Mouse (Mus musculus) thymus, postnatal 0 days (tissue): ENCODE results near the gene Selenoo. TPM values are rescaled to one million over a fixed set of nuclear protein-coding genes. Genes with fewer than 3 reads are reported as not detected.

Source experiments
- DNase-seq: peaks from one replicate; pipeline ENCODE4 v3.0.0-alpha.2; 2015; ENCODE audit warnings: low spot score
- polyA plus RNA-seq: library from polyadenylated mRNA; unstranded; fragments of >200 nt; fragmentation: Nextera tagmentation; extraction: Ambion mirVana; gene quantifications from 2 replicates; pipeline ENCODE4 v1.2.1, GENCODE M21; 2015

Selenoo gene
- polyA plus RNA-seq, 1 experiment from 2014 or later = 18.1 TPM

GRCm38 (mm10) chr15:89075478-89076147 lies 13.3 kb upstream of the Selenoo start:
- DNase-seq = peak; percentile 90

- peak; percentile 35 for DNase-seq
These were observed 12.6 kb upstream of the Selenoo start for GRCm38 (mm10) chr15:89076156-89076731.

GRCm38 (mm10) chr15:89078208-89078836 lies 10.6 kb upstream of the Selenoo start:
- DNase-seq = peak; percentile 76

DNA sequence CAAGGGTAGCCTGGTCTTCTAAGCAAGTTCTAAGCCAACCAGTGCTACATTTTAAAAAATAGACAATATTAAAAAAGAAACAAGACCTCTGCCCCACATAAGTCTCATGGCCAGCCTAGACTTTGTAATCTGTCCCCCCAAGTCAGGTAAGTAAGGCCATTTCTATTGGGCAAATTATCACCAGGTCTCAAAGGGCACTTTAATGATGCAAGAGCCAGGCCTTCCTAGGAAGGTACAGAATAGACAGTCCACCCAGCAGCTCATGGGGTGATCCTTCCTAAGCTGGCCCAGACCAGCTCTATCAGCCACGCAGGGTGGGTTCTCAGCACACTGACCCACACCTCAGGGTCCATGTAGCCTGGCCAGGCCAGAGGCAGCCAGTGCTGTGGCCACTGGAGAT lies 5.0 kb upstream of the Selenoo start:
- DNase-seq = no peak

GRCm38 (mm10) chr15:89084826-89085225 lies 4.1 kb upstream of the Selenoo start:
- DNase-seq = no peak

DNA sequence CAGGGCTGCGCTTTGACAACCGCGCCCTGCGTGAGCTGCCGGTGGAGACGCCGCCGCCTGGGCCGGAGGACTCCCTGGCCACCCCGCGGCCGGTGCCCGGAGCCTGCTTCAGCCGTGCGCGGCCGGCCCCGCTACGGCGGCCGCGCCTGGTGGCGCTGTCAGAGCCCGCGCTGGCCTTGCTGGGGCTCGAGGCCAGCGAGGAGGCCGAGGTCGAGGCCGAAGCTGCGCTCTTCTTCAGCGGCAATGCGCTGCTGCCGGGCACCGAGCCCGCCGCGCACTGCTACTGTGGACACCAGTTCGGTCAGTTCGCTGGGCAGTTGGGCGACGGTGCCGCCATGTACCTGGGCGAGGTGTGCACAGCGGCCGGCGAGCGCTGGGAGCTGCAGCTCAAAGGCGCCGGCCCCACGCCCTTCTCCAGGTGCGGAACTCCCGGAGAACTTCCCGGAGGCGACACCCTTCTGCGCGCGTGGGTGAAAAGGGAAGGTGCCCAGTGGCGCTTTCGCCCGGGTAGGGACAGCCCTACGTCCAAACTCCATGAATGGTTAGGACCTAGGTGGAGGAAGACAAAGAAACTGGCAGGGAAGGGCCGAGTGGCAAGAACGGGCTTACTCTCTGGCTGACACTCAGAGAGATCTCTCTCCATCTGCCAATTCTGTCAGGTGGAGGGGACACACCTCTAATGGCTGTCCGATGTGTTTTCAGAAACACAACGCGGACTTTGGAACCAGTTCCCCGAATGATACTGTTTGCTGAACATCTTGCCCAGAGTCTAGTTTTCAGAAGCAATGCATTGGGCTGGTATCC lies 566 bp downstream of the Selenoo start:
- DNase-seq = peak; percentile 19

DNA sequence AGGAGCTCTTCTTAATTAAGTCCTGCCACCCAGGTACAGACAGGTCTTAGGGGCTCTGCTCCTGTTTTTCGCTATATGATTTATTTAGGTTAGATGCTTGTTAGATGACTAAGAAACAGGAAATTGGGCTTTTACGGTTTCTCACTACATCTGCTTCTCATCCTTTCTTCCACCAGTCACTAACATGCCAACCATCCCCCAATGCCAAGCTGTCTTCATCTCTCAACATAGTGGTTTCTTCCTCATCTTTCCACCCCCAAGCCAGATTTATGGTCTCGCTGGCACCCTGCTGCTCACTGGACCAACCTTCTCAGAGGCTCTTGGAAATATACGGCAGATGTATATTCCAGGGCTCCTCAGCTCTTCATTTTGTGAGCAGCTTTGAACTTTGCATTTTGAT lies 1.8 kb downstream of the Selenoo start:
- DNase-seq = no peak

GRCm38 (mm10) chr15:89092181-89092580 lies 3.3 kb downstream of the Selenoo start:
- DNase-seq = no peak

DNA sequence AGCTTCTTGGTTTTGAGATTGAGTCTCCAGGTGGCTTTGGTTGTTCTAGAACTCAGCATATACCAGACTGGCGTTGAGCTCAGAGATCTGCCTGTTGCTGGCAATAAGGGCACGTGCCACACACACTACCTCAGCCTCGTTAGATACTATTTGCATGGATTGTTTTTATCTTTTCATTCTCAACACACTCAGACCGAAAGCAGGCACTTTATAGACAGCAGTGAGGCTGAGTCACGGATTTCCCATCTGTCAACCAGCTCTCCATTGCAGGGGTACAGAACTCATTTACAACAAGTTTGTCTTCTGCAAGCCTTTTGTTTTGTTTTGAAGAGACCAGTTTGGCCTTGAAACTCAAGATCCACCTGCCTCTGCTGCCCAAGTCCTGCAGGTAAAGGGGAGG lies 8.6 kb downstream of the Selenoo start:
- DNase-seq = no peak

- DNase-seq = no peak
These were observed 9.7 kb downstream of the Selenoo start for GRCm38 (mm10) chr15:89098616-89099015.

DNA sequence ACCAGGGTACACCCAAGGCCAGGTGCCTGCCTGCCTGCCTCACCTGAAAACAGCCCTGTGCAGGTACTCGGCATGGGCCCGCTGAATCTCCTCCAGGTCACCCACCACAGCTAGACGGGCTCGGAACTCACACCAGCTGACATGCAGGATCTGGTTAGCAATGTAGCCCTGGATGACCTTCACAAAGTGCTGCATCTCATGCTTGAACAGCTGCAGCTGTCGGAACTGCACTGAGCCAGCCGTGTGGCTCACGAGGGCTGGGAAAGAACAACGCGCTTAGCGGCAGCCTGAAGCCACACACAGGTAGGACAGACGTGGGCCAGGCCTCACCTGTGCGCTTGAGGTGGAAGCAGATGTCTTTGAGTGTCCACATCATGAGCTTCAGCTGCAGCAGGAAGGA lies 11.9 kb downstream of the Selenoo start:
- DNase-seq = no peak

DNA sequence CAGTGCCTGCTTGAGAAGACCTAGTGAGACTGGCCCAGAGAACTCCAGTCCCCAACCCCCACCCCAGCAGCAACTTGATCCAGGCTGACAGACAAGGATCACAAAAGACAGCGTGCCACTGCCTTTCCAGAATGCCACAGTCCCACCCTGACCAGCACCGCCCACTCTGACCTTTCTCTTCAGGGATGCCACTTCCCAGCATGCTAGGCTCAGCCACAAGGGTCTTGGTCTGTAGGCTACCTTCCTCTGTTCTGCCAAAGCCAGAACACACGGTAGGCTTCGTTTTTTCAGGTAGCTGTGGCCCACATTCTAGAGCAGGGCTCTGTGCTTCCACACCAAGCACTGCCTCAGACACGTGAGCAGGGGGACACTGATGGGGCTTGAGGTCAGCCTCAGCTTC lies 13.8 kb downstream of the Selenoo start:
- no peak for DNase-seq

GRCm38 (mm10) chr15:89103921-89104320 lies 15.0 kb downstream of the Selenoo start:
- DNase-seq = no peak

DNA sequence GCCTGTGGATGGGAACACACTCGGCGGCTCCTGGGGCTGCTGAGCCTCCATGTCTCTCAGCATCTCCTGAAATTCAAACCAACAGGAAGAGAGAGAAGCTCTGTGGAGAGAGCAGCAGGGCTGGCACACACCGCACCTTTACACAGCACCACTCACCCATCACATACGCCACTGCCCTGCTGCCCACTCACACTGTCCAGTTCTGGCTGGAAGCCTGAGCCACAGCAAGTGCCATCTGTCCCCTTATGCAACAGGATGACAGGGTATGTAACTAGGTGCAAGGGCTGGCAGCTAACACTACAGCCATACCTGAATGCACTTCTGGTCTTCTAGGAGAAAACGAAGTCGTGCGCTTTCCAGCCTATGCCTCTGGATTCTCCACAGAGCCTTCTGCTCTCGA lies 15.5 kb downstream of the Selenoo start:
- DNase-seq = no peak

DNA sequence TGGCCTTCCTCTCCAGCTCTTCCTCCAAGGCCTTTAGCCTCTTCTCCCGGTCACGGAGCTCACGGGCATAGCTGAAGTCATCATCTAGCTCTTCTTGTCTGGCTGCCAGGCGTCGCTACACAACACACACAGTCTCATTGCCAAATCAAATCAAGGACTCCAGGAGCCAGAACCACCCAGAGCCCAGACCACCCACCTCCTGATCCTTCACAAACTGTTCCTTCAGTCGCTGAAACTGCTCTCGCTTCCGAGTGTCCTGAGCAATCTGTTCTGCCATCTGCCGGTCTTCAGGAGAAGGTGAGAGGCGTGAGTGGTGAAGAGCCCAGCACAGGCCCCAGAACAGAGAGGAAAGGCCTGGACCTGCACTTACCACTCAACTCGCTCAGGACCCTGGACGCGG lies 17.2 kb downstream of the Selenoo start:
- no peak for DNase-seq

GRCm38 (mm10) chr15:89106976-89107375 lies 18.1 kb downstream of the Selenoo start:
- DNase-seq = no peak

DNA sequence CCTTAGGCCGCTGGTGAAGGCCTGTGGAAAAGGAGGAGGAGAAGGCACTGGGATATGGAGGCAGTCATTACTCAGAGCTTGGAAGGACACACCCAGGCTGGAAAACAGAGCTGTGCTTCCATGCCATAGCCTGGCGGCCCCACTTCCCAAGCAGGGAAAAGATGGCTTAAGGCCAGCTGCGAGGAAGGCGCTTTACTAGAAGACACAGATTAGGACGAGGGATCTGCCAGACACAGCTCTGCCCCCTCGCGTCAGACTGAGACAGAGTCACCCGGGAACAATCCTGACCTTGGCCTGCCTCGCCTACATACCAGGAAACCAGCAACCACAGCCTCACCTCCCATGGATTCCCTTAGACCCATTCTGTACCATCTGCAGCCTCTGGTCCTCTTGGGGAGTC lies 21.3 kb downstream of the Selenoo start:
- no peak for DNase-seq

DNA sequence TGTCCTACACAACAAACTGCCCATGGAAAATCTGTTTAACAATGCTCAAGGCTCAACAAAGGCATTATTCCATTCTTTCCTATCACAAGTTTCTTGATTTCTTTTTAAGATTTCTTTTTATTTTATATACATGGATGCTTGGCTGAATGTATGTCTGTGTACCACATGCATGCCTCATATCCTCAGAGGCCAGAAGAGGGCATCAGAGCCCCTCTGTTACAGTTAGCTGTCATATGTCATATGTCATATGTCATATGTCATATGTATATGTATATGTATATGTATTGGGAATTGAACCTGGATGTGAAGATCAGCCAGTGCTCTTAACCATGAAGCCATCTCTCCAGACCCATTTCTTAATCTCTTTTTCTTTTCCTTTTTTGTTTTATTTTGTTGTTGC lies 29.1 kb downstream of the Selenoo start:
- no peak for DNase-seq

GRCm38 (mm10) chr15:89122649-89123366 lies 33.9 kb downstream of the Selenoo start, which contains the start of gene Tubgcp6:
TSS of gene Tubgcp6 (minus strand) at chr15:89123112.
- DNase-seq = peak; percentile 94

- DNase-seq = peak; percentile 65
These were observed 34.7 kb downstream of the Selenoo start for GRCm38 (mm10) chr15:89123595-89123994.

DNA sequence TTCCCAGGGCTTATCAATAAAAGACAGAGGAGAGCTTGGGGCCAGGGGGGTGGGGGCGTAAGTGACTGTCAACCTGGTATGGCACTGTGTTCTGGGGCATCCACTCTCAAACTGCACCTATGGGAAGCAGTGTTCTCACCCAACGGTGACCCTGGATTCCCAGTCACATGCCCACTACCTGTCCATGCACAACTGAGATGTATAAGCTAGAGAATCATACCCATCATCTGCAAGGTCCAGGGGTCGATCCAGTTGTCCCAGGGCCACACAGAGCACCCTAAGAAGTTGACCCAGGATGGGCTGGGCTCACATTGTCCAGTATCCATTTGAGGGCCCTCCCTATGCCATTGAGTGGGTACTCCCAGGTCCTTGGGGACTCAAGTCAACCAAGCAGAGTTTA lies 35.4 kb downstream of the Selenoo start:
- DNase-seq = no peak
